Mouse (Mus musculus) lung, postnatal 0 days (tissue): ENCODE measurements at regions not wholly inside any gene's neighbourhood (a gene's known extent, or its start where the extent isn't known, plus 50 kb on each side); places are given as distances from the start of the nearest gene placed in this dataset.

ENCODE experiments used
- CTCF ChIP-seq: IDR thresholded peaks from 2 replicates; pipeline ENCODE4 v1.5.1; 2016; ENCODE audit warnings: antibody characterized with exemption, mild to moderate bottlenecking
- EP300 ChIP-seq: IDR thresholded peaks from 2 replicates; pipeline ENCODE4 v1.6.1; 2016; ENCODE audit warnings: antibody characterized with exemption, mild to moderate bottlenecking, control low read depth

GRCm38 (mm10) chr7:136445091-136445490 lies 449.3 kb upstream of the Mgmt start:
- TF ChIP-seq CTCF (no peak), EP300 (no peak)
